Mouse (Mus musculus) erythroblast, embryonic 14.5 days (primary cell): ENCODE measurements around the gene Cmtr2.

Experiments
- GATA1 ChIP-seq: IDR thresholded peaks from 2 replicates; pipeline ENCODE4 v1.6.1; 2012; ENCODE audit warnings: low read length, inconsistent platforms, mixed read lengths
- TAL1 ChIP-seq: IDR thresholded peaks from 3 replicates; pipeline ENCODE4 v1.6.1; 2012; ENCODE audit warnings: low read length, inconsistent platforms, mixed read lengths

GRCm38 (mm10) chr8:110172161-110172560 is 43.3 kb upstream of the Cmtr2 start:
- TF ChIP-seq GATA1 (no peak), TAL1 (no peak)
